Mouse (Mus musculus) hindbrain, embryonic 11.5 days (tissue): Measurements from ENCODE around the gene Myo1d. TPM values are rescaled to one million over a fixed set of nuclear protein-coding genes. Genes with fewer than 3 reads are reported as not detected.

Experiments
- ATAC-seq: fragments of 200-750 bp; cut with Nextera tagmentation; 2 replicates; pipeline ENCODE4 v1.8.0; 2017; ENCODE audit warnings: mild to moderate bottlenecking, moderate TSS enrichment, moderate library complexity; ENCODE audit not compliant: low FRiP score
- DNase-seq: peaks from one replicate; pipeline ENCODE4 v3.0.0-alpha.2; 2015; ENCODE audit warnings: low spot score
- H3K27ac ChIP-seq: fragments of 300-500 bp; sonication (generic); 2 replicates; pipeline ENCODE4 v1.5.1; 2014; ENCODE audit warnings: mild to moderate bottlenecking, low read depth, low read length
- H3K27me3 ChIP-seq: fragments of 300-500 bp; sonication (generic); 2 replicates; pipeline ENCODE4 v1.6.1; 2014; ENCODE audit warnings: mild to moderate bottlenecking, low read length, moderate library complexity, mixed read lengths; ENCODE audit not compliant: control insufficient read depth, insufficient read depth
- H3K36me3 ChIP-seq: fragments of 300-500 bp; sonication (generic); 2 replicates; pipeline ENCODE4 v1.6.1; 2014; ENCODE audit warnings: mild to moderate bottlenecking, low read length, moderate library complexity, mixed read lengths; ENCODE audit not compliant: control insufficient read depth, insufficient read depth
- H3K4me1 ChIP-seq: fragments of 300-500 bp; sonication (generic); replicated peaks from 2 replicates; pipeline ENCODE4 v1.6.1; 2014; ENCODE audit warnings: low read length, mixed read lengths; ENCODE audit not compliant: control insufficient read depth, insufficient read depth
- H3K4me2 ChIP-seq: fragments of 300-500 bp; sonication (generic); replicated peaks from 2 replicates; pipeline ENCODE4 v1.6.1; 2014; ENCODE audit warnings: mild to moderate bottlenecking, low read depth, low read length
- H3K4me3 ChIP-seq: fragments of 300-500 bp; sonication (generic); 2 replicates; pipeline ENCODE4 v1.5.1; 2014; ENCODE audit warnings: low read depth, low read length
- H3K9ac ChIP-seq: fragments of 300-500 bp; sonication (generic); 2 replicates; pipeline ENCODE4 v1.6.1; 2014; ENCODE audit warnings: low read depth, low read length
- H3K9me3 ChIP-seq: fragments of 300-500 bp; sonication (generic); 2 replicates; pipeline ENCODE4 v1.6.1; 2016; ENCODE audit warnings: low read length; ENCODE audit not compliant: control insufficient read depth
- WGBS: fragments of 180-500 bp; shearing (Covaris S2); extraction: QIAGEN DNeasy Blood & Tissue Kit; methylation state at CpG from one replicate; pipeline ENCODE4 v1.1.7; 2014; 5-methylcytosine and 5-hydroxymethylcytosine counted together
- polyA plus RNA-seq: library from polyadenylated mRNA; unstranded; fragments of >200 nt; fragmentation: Nextera tagmentation; extraction: Ambion mirVana; gene quantifications from 2 replicates; pipeline ENCODE4 v1.2.1, GENCODE M21; 2014

The Myo1d gene
- polyA plus RNA-seq, 1 experiment from 2014 or later, result 3.6 TPM

GRCm38 (mm10) chr11:80696350-80696749 is 83.5 kb downstream of the Myo1d start:
- no peak for ATAC-seq

GRCm38 (mm10) chr11:80684603-80685002 is 95.2 kb downstream of the Myo1d start:
- DNase-seq (no peak), ATAC-seq (no peak)
- H3K27ac ChIP-seq, result no peak overlapping the region
- no peak overlapping the region for H3K4me3 ChIP-seq
- no peak overlapping the region for H3K4me2 ChIP-seq
- H3K36me3 ChIP-seq, result no peaks in the 10 kb centered on the region
- H3K27me3 ChIP-seq, result no peaks in the 10 kb centered on the region
- 86% methylated on average over 5 of the region's 5 CpGs for WGBS
- no peaks in the 10 kb centered on the region for H3K4me1 ChIP-seq
- H3K9ac ChIP-seq, result no peak overlapping the region
- H3K9me3 ChIP-seq, result no peaks in the 10 kb centered on the region

More at GRCm38 (mm10) chr11:80696350-80696749, 83.5 kb downstream of the Myo1d start:
- Histone ChIP-seq H3K4me1 (no peaks in the 10 kb centered on the region), H3K4me2 (no peak overlapping the region), H3K27ac (no peak overlapping the region), H3K9ac (no peak overlapping the region), H3K9me3 (no peaks in the 10 kb centered on the region), H3K4me3 (no peak overlapping the region), H3K27me3 (no peaks in the 10 kb centered on the region), H3K36me3 (no peaks in the 10 kb centered on the region)
- peak; percentile 56 for DNase-seq
- WGBS, result 16% methylated on average over 4 of the region's 4 CpGs

GRCm38 (mm10) chr11:80682745-80683144 is 97.1 kb downstream of the Myo1d start:
- no peak for ATAC-seq
- Histone ChIP-seq H3K36me3 (no peaks in the 10 kb centered on the region), H3K9ac (no peak overlapping the region), H3K4me1 (no peaks in the 10 kb centered on the region), H3K27ac (no peak overlapping the region), H3K9me3 (no peaks in the 10 kb centered on the region), H3K4me3 (no peak overlapping the region), H3K4me2 (no peak overlapping the region), H3K27me3 (no peaks in the 10 kb centered on the region)
- no peak for DNase-seq
- 68% methylated on average over 3 of the region's 3 CpGs for WGBS

- H3K4me1 ChIP-seq, result no peaks in the 10 kb centered on the region
- 52% methylated on average over 7 of the region's 7 CpGs for WGBS
- no peak overlapping the region for H3K4me2 ChIP-seq
- DNase-seq (no peak), ATAC-seq (no peak)
- H3K27me3 ChIP-seq, result no peaks in the 10 kb centered on the region
- no peaks in the 10 kb centered on the region for H3K36me3 ChIP-seq
- H3K4me3 ChIP-seq, result no peak overlapping the region
- no peak overlapping the region for H3K9ac ChIP-seq
- H3K27ac ChIP-seq, result no peak overlapping the region
- no peaks in the 10 kb centered on the region for H3K9me3 ChIP-seq
These were observed 106.8 kb downstream of the Myo1d start for GRCm38 (mm10) chr11:80673013-80673412.

- ATAC-seq, result peak; percentile 22; the same call in 1 of the 2 replicates
These were observed 109.4 kb downstream of the Myo1d start for GRCm38 (mm10) chr11:80670391-80670790.

GRCm38 (mm10) chr11:80669934-80670333 is 109.9 kb downstream of the Myo1d start:
- H3K27ac ChIP-seq, result no peak overlapping the region
- no peaks in the 10 kb centered on the region for H3K4me1 ChIP-seq
- DNase-seq, result no peak
- no peak overlapping the region for H3K4me2 ChIP-seq
- H3K9me3 ChIP-seq, result no peaks in the 10 kb centered on the region
- no peaks in the 10 kb centered on the region for H3K36me3 ChIP-seq
- no peak overlapping the region for H3K4me3 ChIP-seq
- no peaks in the 10 kb centered on the region for H3K27me3 ChIP-seq
- no peak for ATAC-seq
- 75% methylated on average over 4 of the region's 4 CpGs for WGBS
- H3K9ac ChIP-seq, result no peak overlapping the region

More at GRCm38 (mm10) chr11:80670391-80670790, 109.4 kb downstream of the Myo1d start:
- Histone ChIP-seq H3K9ac (no peak overlapping the region), H3K9me3 (no peaks in the 10 kb centered on the region), H3K36me3 (no peaks in the 10 kb centered on the region), H3K27me3 (no peaks in the 10 kb centered on the region), H3K27ac (no peak overlapping the region), H3K4me3 (no peak overlapping the region), H3K4me1 (no peaks in the 10 kb centered on the region), H3K4me2 (no peak overlapping the region)
- WGBS, result 19% methylated on average over 1 of the region's 1 CpGs
- peak; percentile 68 for DNase-seq

GRCm38 (mm10) chr11:80666211-80666610 is 113.6 kb downstream of the Myo1d start:
- H3K27ac ChIP-seq, result no peak overlapping the region
- H3K36me3 ChIP-seq, result no peaks in the 10 kb centered on the region
- no peak for ATAC-seq
- DNase-seq, result no peak
- 92% methylated on average over 8 of the region's 8 CpGs for WGBS
- no peak overlapping the region for H3K9ac ChIP-seq
- H3K4me3 ChIP-seq, result no peak overlapping the region
- H3K4me1 ChIP-seq, result no peaks in the 10 kb centered on the region
- no peak overlapping the region for H3K4me2 ChIP-seq
- H3K27me3 ChIP-seq, result no peaks in the 10 kb centered on the region
- no peaks in the 10 kb centered on the region for H3K9me3 ChIP-seq

- DNase-seq (no peak), ATAC-seq (no peak)
- no peak overlapping the region for H3K27ac ChIP-seq
- H3K36me3 ChIP-seq, result no peaks in the 10 kb centered on the region
- WGBS, result 84% methylated on average over 3 of the region's 3 CpGs
- no peak overlapping the region for H3K9ac ChIP-seq
- no peaks in the 10 kb centered on the region for H3K27me3 ChIP-seq
- no peaks in the 10 kb centered on the region for H3K4me1 ChIP-seq
- H3K4me2 ChIP-seq, result no peak overlapping the region
- no peak overlapping the region for H3K4me3 ChIP-seq
- no peaks in the 10 kb centered on the region for H3K9me3 ChIP-seq
These were observed 115.6 kb downstream of the Myo1d start for GRCm38 (mm10) chr11:80664261-80664660.

- no peaks in the 10 kb centered on the region for H3K4me1 ChIP-seq
- H3K9me3 ChIP-seq, result no peaks in the 10 kb centered on the region
- no peaks in the 10 kb centered on the region for H3K27me3 ChIP-seq
- WGBS, result 84% methylated on average over 5 of the region's 5 CpGs
- no peak overlapping the region for H3K27ac ChIP-seq
- no peak overlapping the region for H3K9ac ChIP-seq
- H3K36me3 ChIP-seq, result no peaks in the 10 kb centered on the region
- no peak overlapping the region for H3K4me2 ChIP-seq
- DNase-seq (no peak), ATAC-seq (no peak)
- no peak overlapping the region for H3K4me3 ChIP-seq
These were observed 134.7 kb downstream of the Myo1d start for GRCm38 (mm10) chr11:80645111-80645510.
